Mouse (Mus musculus): Measurements from ENCODE around the gene Dda1.

GRCm38 (mm10) chr8:71461152-71461840 is 7.7 kb upstream of the Dda1 start:
- TF ChIP-seq EP300 (IDR thresholded peaks at IDR 0.05) (no peak), CTCF (IDR thresholded peaks at IDR 0.05) (no peak)

Data from lung, postnatal 0 days (tissue).